Mouse (Mus musculus) CH12.LX (cell line): ENCODE results near the gene Gm11032.

Experiments used
- CHD1 ChIP-seq: IDR thresholded peaks from 2 replicates; pipeline ENCODE4 v1.6.1; 2012; ENCODE audit warnings: low read depth, low read length, improper control_type of control experiment, inconsistent platforms
- CTCF ChIP-seq, 2 experiments: IDR thresholded peaks in 1 of 2; conservative IDR thresholded peaks in 1 of 2; 2 replicates each; pipeline ENCODE4 v1.5.1; 2011 to 2012; ENCODE audit warnings: low read depth in 2 of 2, low read length in 2 of 2, improper control_type of control experiment in 1 of 2, inconsistent platforms in 1 of 2, mild to moderate bottlenecking in 1 of 2, moderate library complexity in 1 of 2
- EP300 ChIP-seq: IDR thresholded peaks from 2 replicates; pipeline ENCODE4 v1.6.1; 2011; ENCODE audit warnings: low read length, improper control_type of control experiment
- JUND ChIP-seq: conservative IDR thresholded peaks from 2 replicates; pipeline ENCODE4 v1.6.1; 2011; ENCODE audit warnings: low read depth, low read length, improper control_type of control experiment
- NRF1 ChIP-seq: IDR thresholded peaks from 2 replicates; pipeline ENCODE4 v1.6.1; 2014; ENCODE audit warnings: low read depth, mild to moderate bottlenecking, inconsistent platforms, low read length, improper control_type of control experiment, moderate library complexity
- POLR2AphosphoS2 ChIP-seq: IDR thresholded peaks from 2 replicates; pipeline ENCODE4 v1.6.1; 2011; ENCODE audit warnings: low read depth, low read length, improper control_type of control experiment
- SMC3 ChIP-seq: IDR thresholded peaks from 2 replicates; pipeline ENCODE4 v1.6.1; 2011; ENCODE audit warnings: low read depth, low read length, improper control_type of control experiment
- USF1 ChIP-seq: IDR thresholded peaks from 2 replicates; pipeline ENCODE4 v1.6.1; 2014; ENCODE audit warnings: low read depth, mild to moderate bottlenecking, inconsistent platforms, low read length, improper control_type of control experiment
- ZC3H11A ChIP-seq: IDR thresholded peaks from 2 replicates; pipeline ENCODE4 v1.6.1; 2012; ENCODE audit warnings: low read depth, mild to moderate bottlenecking, inconsistent platforms, low read length, improper control_type of control experiment
- ZNF384 ChIP-seq: IDR thresholded peaks from 2 replicates; pipeline ENCODE4 v1.6.1; 2012; ENCODE audit warnings: low read depth, low read length, improper control_type of control experiment, inconsistent platforms

GRCm38 (mm10) chr11:4622997-4623396 lies 3.1 kb downstream of the Gm11032 start:
- TF ChIP-seq CTCF (conservative IDR thresholded peaks at IDR 0.05 in 1 of 2, IDR thresholded peaks at IDR 0.05 in 1 of 2; ENCODE audit: low read depth in 2 of 2, low read length in 2 of 2) (no peak), POLR2AphosphoS2 (no peak), ZC3H11A (no peak), JUND (no peak), USF1 (no peak), CHD1 (no peak), SMC3 (no peak), EP300 (no peak), ZNF384 (no peak), NRF1 (no peak)
